Mouse (Mus musculus) ovary, postnatal 14 days (tissue): Measurements from ENCODE around the gene Gxylt1.
"Not testable (repeated sequence)": the region's sequence is repeated elsewhere in the genome, so short reads cannot be mapped to it uniquely, and the experiment has no call there.

Experiments
- DNase-seq: peaks from one replicate; pipeline ENCODE4 v3.0.0; 2022; ENCODE audit warnings: low spot score

The Gxylt1 gene

DNA sequence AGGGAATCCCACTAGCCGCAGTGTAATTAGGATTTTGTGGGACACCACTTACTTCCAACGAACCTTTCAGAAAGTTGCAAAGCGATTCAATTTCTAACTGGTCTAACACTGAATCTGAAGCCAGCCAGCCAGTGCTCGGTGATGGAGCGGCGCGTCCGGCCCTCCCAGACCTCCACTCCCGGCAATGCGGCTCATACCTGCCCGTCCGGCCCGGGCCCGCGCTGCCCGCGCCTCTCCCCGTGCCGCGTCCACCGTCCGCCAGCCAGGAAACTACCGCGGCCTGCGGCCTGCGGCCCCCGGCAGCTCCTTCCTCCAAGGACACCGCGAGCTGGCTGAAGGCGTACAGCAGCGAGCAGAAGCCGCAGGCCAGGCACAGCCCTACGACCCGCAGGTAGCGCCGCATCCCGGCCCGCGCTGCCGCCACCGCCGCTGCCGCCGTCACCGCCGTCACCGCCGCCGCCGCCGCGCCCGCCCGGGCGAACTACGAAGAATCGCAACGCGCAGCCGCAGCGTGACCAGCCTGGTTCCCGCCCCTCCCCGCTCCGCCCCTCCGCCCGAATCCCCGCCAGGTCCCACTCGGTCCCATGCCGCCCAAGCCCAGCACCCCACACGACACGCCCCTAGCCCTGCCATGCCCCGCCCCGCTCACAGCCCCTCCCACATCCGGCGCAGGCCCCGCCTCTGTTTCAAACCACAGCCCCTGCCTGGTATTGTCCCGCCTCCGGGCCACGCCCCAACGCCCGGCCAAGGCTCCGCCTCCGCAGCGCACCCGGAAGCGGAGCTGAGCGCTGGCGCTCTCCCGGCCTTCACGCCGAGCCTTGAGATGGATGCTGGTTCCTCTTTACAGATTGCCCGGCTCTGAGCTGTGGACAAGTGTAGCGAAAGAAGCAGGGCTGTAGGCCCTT is at the start of gene Gxylt1:
Gene Gxylt1, minus strand, starts transcription at position 501 of the 905 bp plus-strand sequence.
- peak; percentile 100 for DNase-seq

DNA sequence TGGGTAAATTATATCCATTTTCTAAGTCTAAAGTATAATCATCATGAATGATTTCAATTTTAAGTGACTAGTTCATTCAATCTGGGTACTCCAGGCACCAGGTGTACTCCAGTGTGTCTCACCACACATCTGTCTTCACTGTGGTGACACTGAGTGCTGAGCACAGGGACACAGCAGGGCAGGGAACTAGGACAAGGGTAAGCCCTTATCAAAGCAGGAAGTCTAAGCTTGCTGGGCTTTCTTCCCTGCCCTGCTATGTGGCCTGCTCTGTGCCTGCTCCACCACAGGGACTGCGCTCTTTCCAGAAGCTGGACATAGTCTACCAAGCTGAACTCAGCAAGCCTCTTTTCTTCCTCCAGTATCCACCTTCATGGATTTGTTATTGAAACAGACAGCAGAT is 43.8 kb upstream of the Gxylt1 start:
- no peak for DNase-seq

DNA sequence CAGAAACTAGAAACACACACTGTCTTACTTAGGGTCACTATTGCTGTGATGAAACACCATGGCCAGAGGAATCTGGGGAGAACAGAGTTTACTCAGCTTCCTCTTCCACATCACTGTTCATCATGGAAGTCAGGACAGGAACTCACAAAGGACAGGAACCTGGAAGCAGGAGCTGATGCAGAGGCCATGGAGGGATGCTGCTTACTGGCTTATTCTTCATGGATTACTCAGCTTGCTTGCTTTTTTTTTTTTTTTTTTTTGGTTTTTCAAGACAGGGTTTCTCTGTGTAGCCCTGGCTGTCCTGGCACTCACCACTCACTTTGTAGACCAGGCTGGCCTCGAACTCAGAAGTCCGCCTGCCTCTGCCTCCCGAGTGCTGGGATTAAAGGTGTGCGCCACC is 35.3 kb upstream of the Gxylt1 start:
- DNase-seq = not testable (repeated sequence)

DNA sequence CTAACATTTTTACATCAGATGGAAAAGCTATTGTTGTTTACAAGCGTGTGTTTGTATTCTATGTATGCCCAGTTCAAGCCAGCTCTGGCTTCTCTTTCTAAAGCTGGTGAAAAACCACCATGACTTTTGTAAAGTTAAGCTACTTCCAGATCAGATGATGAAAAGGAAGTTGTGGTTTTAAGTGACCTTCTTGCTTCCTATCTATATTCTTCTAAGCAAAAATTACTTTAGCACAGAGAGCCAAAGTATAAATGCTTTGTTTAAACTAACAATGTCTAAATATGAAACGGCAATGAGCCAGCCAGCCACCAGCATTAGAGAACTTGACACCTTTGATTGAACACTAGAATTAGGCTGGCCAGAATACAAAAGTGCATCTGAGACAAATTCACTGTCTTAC is 23.2 kb upstream of the Gxylt1 start:
- no peak for DNase-seq

DNA sequence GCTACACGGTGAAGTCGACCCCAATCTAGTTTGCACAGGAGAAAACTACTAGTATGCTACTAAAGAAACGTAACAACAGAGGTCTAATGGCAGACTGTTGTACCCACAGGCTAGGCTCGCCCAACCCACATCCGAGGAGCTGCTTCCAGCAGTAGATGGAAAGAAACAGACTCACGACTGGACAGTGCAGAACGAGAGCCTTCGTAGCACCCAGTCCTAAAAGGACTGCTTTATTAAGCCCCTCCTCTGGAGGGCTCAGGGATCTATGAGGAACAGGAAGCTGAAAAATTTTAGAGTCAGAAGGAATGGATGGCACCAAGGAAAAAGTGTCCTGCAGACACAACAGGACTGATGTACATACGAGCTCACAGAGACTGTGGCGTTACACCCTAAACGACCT is 19.5 kb upstream of the Gxylt1 start:
- no peak for DNase-seq

DNA sequence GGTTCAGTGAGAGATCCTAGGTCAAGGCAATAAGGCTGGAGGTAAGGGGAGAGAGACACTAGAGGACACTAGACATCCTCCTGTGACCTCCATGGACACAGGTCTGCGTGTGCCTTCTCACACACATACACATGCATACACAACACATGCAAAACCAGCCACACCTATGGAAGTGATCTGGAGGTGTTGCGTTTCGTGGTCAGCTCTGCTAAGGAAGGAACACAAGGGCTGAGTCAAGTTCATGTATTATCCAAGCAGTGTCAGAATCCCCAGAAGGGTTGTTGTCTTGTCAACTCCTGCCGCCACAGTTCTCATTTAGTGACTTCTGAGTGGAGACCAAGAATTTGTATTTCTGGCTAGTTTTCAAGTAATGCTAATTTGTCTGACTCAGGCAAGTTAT is 13.3 kb upstream of the Gxylt1 start:
- DNase-seq = no peak

DNA sequence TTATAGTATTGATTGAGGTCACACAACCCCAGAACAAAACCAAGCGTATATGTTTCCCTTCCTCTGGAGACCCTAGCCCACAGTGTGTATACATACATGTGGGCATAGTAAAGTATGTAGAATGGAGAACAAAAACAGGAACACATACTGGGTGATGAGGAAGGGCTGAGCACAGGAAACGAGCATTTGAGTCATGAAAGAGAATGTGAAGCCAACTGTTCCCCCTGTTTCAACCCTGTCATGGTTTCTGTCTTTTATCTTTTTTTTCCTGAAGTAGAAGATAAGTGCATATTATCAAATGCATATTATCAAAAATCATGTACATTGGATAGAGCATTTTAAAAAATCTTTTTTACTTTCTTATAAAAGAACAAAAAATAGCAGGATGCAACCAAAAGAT is 12.6 kb upstream of the Gxylt1 start:
- DNase-seq = no peak

DNA sequence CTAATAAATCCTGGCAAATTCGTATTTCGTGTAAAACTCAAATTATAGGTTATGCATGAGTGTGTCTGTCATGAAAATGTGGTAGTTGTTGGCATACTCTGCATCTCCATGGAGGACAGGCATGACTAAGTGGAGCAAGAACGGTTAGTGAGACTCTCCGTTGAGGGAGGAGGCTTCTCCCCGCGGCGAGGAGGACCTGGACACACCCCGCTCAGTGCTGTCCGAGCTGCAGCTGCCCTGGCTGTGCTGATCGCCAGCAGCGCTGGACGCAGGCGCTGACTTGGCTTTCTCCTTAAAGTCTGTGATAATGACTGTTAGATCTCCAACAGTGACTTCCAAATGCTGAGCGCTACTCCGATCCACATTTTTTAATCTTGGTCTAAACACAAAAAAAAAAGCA is 10.3 kb upstream of the Gxylt1 start:
- DNase-seq = no peak

DNA sequence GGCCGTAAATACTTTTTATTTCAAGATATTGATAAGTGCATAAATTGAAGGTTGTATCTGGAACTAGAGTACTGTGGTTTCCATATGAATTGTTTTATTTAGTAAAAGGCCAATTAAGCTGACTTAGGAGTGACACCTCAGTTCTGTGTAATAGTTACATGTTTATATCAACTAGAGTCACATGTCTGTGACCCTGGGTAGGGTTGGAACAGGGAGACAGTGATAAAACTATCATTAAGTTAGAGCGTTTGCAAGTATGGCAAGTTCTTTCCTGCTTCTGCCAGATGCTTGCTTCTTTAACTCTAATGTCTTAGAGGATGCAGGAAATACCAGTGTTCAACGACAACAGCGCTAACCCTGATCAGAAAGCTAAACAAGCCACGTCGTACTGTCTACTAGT is 9.3 kb upstream of the Gxylt1 start:
- no peak for DNase-seq

DNA sequence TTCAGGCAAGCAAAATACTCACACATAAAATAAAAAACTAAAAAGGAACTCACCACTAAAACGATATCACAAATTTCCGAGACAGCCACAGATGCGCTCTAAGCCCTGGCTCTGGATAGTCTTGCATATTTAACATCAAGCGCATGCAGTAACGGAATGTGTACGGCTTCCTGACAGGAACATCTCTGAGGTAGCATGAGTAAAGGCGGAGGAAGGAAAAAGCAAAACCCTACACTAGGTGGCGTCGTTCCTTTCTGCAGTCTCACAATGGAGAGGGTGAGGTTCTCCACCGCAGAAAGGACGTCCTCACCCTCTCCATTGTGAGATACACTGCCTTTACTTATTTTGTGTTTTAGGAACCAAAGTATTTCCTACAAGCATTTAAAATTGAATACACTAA is 8.4 kb upstream of the Gxylt1 start:
- no peak for DNase-seq

DNA sequence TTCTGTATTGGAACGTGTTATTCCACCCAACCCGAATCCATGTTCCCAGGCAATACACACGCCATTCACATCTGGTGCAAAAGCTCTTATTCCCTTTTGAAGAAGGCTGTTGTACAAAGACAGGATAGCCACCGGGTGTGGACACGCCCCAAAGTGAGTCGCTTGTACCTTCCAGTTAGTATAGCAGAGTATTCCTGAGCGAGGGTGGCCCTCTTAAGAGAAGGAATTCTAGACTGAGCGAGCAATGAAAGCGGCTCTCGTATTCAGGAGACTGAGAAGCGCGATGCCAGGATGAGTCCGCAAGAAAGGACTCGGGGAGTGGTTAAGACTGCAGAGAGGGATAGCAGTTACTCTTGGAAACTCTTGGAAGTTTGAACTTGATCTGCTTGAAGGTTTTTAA is 1.3 kb upstream of the Gxylt1 start:
- DNase-seq = no peak

DNA sequence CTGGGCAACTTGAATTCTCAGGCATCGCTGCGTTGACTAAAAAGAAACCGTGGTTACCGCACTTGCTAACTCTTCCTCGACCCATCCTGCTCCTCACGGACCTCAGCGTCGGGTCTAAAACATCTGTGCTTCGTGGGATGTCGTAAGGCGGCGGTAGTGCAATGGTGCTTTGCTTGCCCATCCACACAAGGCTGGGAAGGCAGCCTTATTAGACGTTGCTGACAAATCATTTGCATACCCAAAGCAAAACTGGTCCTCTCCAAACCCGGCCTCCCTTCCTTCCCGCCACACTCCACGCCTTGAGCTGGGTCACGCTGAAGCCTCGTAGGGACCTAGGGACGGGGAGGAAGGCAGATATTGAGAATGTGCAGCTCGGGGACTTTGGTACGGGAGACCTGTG is 644 bp upstream of the Gxylt1 start:
- no peak for DNase-seq

DNA sequence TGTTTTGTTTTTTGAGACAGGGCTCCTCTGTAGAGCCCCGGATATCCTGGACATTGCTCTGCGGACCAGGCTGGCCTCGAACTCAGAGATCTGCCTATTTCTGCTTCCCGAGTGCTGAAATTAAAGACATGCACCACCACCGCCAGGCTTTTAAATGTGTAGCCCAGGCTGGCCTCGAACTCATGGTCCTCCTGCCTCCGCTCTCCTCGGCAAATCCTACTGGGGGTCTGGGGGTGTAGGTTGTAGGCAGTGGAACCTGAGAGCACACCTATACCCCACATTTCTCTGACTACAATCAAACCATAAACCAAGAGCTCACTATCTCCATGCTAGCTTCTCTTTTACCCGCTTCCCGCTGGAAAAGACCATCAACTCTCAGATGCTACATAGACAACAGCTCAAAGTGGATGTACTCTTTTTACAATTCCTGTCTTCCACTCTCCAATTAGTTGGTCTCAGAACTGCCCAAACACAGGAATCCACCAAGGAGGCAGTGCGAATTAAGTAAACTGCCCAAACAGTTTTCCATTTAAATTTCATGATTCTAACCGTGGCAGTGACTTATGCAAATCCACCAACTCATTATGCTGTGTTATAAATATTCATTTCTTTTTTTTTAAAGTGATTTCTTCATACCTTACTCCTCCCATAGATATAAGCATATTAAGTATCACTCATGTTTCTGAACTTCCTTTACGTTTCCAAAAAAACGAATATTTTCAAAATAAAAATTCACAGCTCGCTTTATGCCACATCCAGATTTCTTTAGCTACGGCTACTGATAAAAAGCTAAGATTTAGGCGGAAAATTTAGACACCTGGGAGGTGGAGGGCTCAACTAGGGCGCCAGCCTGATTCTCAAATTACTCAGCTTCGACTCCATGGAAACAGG is 946 bp downstream of the Gxylt1 start:
- DNase-seq = no peak

DNA sequence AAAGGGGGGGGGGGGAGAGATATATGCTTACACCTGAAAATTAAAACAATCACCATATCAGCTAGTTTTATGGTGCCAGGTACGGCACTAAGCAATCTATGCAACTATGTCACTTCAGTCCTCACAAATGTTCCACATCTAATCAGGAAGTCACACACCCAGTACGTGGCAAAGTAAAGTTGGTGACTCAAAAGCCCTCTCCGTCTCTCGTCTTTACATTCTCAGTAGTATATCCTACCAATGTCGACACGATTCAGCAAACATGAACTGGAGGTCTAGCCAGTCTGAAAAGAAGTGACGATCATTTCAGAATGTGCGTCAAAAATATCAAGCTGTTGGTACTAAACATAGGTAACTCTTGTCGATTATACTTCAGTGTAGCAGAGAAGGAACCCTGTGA is 2.0 kb downstream of the Gxylt1 start:
- no peak for DNase-seq

DNA sequence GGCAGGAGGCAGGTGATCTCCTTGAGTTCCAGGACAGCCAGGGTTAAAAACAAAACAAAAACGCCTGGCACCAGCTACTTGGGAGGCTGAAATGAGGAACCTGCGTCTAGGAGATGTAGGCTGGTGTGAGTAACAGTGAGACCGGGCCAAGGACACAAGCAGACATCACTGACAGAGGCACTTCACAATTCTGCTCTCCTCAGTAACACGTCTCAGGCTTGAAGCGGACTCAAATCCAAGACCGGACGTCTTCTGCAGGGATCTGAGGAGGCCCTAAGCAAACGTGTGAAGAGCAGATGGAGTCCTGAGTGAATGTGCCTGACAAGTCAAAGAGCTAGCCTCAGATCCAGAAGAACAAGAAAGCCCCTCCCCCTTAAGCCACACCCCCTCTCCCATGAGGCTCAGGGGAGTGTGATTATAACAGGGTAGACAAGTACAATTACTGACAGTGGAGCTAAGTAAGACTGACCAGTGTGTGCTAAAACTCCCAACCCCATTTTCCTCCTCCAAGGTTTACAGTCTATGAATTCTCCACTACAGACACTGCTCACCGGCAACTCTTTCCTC is 4.6 kb downstream of the Gxylt1 start:
- no peak for DNase-seq

DNA sequence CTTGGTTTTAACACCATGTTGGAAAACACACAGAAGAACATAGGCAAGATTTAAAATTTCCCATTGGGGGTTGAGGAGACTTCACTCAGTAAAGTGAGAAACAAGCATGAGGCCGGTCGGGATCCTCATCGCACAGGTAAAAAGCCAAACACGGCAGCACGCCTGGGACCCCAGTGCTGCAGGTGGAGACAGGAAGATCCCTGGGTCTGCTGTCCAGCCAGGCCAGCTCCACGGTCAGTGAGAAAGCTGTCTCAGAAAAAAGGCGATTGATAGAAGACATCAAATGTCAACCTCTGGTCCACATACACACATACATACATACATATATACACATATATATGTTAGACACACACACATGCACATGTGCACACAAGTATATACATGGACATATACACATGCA is 5.4 kb downstream of the Gxylt1 start:
- DNase-seq = no peak

DNA sequence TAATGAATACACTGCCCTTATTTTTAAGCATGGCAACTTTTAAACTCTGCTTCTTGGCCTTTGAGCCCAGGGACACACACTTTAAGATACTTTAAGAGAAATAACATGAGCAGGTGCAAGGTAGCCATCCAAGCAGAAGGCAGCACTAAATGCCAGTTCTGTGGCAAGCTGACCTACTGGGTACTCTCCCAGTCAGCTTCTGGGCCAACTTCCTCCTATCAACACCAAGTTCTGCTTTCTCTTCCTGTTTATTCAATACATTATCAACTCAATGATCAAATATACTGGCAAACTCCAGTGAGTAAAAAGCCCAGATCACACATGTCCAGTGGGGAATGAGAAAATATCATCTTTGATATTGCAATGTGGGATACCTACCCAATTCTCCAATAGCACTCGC is 7.0 kb downstream of the Gxylt1 start:
- no peak for DNase-seq

DNA sequence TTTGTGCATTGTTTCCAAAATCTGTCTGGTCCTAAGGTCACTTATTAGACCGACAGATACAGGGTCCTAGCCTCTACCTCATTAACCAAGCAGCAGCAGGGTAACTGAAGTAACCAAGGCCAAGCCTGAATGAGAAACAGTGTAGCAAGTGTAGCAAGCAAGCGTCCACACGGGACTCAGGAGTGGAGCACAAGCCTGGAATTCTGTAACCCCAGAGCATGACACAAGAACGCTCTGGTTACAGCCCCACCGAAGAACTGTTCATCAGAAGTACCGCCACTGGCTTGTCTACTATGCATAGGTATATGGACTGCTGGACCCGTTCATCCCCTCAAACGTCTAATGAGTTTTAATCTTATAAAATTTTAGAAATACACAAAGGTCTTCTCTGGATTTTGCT is 7.5 kb downstream of the Gxylt1 start:
- no peak for DNase-seq

DNA sequence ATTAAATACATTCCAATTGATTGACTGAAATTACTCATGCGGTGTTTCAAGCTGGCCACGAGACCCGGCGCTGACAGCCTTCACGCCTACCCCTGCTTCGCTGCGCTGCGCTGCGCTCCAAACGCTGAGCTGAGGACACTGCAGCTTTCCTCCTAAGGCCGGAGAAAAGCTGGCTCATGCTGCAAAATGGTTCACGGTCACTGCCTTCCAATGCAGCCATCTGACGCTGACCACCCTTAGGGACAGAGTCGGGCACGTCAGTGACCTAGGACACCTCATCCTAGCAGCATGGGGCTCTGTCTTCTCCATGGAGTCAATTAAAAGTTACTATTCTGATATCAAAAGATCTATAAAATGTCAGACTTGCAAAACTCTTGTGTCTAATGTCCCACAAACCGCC is 8.6 kb downstream of the Gxylt1 start:
- DNase-seq = no peak

DNA sequence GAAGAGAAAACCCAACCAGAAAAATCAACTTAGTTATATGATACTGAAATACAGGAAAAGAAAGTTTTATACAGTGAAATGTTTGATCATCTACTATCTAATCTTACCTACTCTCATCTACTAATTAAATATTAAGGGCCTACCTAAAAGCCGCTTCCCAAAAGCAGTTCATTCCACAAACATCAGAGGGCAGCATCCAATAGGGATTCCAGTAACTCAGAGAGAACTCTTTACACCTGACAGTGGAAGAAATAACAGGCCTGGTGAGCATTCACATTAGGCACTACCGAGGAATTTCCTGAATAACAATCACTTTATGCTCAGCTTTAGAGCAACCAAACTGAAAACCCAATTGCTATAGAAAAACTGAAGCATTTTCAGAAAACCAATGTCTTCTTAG is 9.3 kb downstream of the Gxylt1 start:
- DNase-seq = peak; percentile 53

DNA sequence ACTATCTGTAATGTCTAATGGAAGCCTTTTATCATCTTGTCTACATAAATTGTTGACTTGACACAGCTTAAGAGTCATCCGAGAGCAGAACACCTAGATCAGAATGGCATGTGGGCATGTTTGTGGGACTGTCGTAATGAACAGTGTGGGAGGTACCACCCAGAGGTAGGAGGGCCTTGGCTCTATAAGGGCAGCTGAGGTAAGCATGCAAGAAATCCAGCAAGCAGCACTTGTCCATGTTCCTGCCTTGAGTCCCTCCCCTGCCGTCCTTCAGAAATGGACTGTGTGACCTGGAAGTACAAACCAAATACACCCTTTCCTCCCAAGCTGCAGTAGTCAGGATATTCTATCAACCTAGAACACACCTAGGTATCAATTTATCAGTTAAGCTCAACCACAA is 9.7 kb downstream of the Gxylt1 start:
- DNase-seq = no peak

DNA sequence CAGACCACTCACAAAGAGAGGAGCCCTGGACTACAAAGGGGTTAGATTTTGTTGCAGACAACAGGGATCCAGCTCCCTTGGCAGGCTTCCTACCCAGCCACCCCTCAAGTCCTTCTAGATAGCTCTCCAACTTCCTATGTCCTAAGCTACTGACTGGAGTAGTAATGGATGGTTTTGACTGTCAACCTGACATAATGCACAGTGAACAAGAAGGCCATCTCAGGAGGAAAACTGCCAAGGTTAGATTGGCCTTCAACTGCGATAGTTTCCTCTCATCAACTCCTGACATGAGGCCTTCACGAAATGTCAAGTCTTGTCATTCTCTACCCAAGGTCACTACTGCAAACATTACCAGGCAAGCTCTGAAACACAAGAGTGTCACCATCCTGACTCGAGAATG is 10.8 kb downstream of the Gxylt1 start:
- no peak for DNase-seq

DNA sequence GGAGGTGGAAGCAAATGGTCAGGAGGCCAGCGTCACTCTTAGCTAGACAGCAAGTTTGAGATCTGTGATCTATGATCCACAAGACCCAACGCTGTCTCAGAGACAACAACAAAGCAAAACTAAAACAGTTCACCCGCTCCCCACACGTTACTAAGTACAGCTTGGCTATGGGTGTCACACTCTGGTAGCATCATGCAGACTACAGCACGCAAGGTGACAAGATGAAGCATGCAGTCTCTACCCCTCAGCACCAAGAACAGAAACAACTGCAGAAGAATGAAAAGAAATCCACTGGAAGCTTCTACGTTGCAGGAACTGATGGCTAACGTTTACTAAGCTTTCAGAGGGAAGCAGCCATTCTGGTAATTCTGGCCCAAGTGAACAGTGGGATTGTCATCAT is 11.4 kb downstream of the Gxylt1 start:
- no peak for DNase-seq
